Mouse (Mus musculus): ENCODE results near the gene Kif16b. TPM values are rescaled to one million over a fixed set of nuclear protein-coding genes. Genes with fewer than 3 reads are reported as not detected.

Gene Kif16b
- polyA plus RNA-seq (2012): 4.9 and 6.5 TPM in 2 replicates

DNA sequence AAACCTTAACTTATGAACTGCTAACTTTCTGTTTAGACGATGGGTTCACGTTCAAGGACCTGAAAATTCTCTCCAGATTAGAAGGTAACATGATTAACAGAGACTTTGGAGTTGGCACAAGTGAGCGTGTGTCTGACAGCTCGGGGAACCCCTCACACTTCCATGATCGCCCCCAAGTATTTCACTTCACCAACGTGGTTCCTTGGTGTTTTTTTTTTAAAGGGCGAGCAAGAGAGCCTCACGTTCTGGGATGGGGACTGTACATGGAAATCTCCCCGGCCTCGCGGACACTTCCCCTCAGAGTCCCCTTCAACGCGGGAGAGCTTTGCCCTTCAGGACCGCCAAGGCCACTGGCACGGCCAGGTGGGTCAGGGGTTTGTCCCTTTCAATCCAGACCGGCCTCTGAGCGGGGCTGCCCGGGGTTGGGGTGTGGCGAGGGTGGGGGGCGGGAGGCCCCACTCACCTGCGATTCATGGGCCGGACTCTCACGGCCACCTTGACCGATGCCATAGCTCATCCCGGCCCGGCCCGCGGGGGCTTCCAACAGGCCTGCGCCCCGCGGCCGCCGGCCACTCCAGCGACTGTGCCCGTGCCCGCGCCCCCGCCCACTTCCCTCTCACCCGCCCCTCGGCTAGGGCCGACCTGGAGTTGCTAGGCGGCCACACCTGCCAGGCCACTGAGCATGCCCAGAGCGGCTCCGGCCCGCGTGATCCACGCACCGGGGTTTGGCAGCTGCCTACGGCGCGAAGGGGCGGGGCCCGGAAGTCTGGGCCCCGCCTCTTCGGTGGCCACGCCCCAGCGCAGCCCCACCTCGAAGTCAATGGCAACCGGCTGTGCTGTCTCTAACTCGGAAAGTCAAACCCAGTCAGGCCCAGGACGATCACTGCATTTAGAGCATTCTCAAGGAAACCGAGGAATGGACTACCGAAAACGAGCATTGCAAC, at the start of gene Kif16b:
Gene Kif16b, minus strand, starts transcription at position 670 of the 944 bp plus-strand sequence.

Other genes with a start within 250 kb of the Kif16b start
- 4.7 and 9.5 TPM in 2 replicates for gene Snrpb2, start 161.5 kb upstream of the Kif16b start, polyA plus RNA-seq (2012)
- not detected in 2 replicates for gene Otor, start 176.9 kb upstream of the Kif16b start, polyA plus RNA-seq (2012)

All from megakaryocyte-erythroid progenitor cell, adult 5 weeks (primary cell).